Mouse (Mus musculus) right cerebral cortex, adult 18-20 months (tissue): ENCODE measurements around the gene Flt1.
"Not testable (repeated sequence)": the region's sequence is repeated elsewhere in the genome, so short reads cannot be mapped to it uniquely, and the experiment has no call there.

Experiments
- DNase-seq: peaks from one replicate; pipeline ENCODE4 v3.0.0; 2022; ENCODE audit warnings: mixed read lengths

Flt1 gene

GRCm38 (mm10) chr5:147659909-147660308, 65.9 kb downstream of the Flt1 start:
- DNase-seq = no peak

- no peak for DNase-seq
Measured at GRCm38 (mm10) chr5:147657882-147658855, 67.6 kb downstream of the Flt1 start.

DNA sequence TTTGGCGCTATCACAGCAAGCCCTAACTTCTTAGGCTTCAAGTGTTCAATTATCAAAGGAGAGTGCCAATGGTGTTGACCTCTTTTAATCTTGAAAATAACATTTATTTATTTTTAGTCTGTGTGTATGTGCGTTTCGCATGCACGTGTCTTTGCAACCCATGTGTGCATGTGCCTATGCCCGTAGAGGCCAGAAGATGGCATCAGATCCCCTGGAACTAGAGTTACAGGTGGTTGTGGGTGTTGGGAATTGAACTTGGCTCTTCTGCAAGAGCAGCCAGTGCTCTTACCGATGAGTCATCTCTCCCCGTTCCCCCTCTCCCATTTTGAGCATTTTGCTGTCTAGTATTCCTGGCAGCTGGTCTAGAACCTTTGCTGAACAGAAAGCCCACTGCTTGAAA, 70.0 kb downstream of the Flt1 start:
- DNase-seq = no peak

- no peak for DNase-seq
Measured at GRCm38 (mm10) chr5:147651233-147651632, 74.6 kb downstream of the Flt1 start.

- DNase-seq = no peak
Measured at GRCm38 (mm10) chr5:147646351-147646929, 79.4 kb downstream of the Flt1 start.

GRCm38 (mm10) chr5:147645001-147645645, 80.7 kb downstream of the Flt1 start:
- peak; percentile 53 for DNase-seq

- no peak for DNase-seq
Measured at GRCm38 (mm10) chr5:147641452-147641851, 84.4 kb downstream of the Flt1 start.

DNA sequence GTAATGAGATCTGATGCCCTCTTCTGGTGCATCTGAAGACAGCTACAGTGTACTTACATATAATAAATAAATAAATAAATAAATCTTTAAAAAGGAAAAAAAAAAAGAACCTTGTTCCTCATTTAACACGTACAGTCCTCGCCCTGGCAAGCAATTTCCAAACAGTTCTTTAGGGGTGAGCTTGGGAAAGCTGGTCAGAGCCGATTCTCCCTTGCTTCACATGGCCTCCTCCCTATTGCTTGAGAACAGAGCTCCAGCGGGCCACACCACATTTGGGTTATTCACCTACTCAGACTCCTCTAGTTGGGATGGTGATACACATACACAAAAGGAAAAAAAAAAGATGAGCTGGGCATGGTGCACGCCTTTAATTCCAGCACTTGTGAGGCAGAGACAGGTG, 85.9 kb downstream of the Flt1 start:
- DNase-seq = no peak

GRCm38 (mm10) chr5:147636676-147637075, 89.1 kb downstream of the Flt1 start:
- no peak for DNase-seq

DNA sequence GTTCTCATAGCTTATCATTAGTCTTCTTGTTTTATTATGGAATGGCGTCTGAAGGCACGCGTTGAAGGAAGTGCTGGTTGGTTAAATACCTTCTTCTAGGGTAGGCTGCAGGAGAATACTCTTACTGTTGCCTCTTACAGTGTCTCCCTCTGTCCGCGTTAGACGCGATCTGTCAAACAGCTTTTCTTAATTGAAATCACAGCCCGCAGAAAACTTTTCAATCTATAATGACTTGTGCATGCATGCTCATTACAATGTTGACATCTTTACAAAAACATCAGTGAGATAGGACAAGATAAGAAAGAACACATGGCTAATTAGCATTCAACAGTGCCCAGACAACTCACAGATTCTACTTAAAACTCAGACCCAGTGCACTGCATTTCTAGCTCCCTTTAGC, 89.9 kb downstream of the Flt1 start:
- no peak for DNase-seq

DNA sequence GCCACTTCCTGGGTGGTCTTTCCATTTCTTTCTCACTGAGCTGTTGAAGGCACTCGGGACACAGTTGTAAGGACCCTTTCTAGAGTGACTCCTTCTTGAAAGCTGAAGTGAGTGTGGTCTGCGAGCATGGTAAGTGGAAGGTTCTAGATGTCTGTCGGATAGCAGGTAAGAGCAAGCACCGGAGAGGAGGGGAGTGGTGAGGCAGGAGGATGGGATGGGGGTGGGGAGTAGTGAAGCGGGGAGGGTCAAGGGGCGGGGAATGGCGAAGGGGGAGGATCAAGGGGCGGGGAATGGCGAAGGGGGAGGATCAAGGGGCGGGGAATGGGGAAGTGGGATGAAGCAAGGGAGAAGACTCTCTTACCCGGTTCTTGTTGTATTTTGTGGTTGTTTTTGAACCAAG, 91.8 kb downstream of the Flt1 start:
- no peak for DNase-seq

DNA sequence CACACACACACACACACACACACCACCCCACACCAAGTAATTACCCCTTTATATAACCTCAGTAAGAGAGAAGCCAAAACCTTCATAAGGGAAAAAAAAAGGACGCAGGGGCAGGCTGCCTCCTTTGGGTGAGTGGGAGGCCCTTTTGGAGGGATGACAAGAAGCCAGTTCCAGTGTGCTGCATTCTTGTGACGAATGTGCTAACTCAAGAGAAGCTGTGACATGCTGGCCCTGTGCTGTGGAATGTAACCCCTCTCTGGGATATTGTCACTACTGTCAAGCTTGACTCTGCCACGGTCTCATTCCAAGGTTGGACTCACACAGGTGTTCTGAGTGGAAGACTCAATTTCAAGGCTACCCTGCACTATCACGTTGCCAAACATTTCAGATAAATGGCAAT, 93.1 kb downstream of the Flt1 start:
- peak; percentile 4 for DNase-seq

GRCm38 (mm10) chr5:147630426-147631290, 95.2 kb downstream of the Flt1 start:
- no peak for DNase-seq

GRCm38 (mm10) chr5:147626944-147627343, 98.9 kb downstream of the Flt1 start:
- peak; percentile 5 for DNase-seq

- DNase-seq = no peak
Measured at GRCm38 (mm10) chr5:147623747-147624146, 102.1 kb downstream of the Flt1 start.

DNA sequence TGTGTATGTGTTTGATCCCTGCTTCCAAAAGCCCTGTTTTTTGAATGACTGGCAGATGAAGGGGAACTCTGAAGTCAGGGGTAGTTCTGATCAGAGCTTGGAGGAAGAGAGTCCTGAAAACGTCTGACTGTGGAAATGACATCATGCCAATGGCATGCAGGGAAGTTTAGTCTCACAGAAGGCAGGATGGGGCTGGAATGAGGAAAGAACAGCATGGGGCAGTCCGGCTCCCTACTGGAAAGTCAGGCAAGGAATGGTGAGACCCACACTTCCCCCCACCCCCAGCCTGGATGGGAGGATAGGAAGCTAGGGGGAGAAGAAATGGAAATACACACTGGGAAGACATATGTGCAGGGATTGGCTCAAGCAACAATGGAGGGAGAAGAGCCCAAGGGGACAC, 105.6 kb downstream of the Flt1 start:
- DNase-seq = no peak

DNA sequence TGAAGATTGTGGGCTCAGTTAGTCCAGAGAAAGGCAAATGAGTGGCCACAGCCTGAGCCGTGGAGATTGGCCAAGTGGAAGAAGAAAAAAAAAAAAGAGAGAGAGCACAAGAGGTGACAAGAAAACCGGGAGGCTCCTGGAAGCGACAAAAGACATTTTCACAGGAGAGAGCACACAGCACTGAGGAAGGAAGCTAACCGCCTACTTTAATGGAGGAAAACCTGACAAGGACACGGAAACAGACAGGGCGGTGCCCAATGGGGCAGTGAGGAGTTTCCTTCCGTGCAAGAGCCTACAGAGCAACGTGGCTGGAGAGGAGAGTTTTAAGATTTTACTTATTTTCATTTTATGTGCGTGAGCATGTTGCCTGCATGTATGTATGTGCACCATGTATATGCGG, 107.6 kb downstream of the Flt1 start:
- no peak for DNase-seq

- DNase-seq = no peak
Measured at GRCm38 (mm10) chr5:147616450-147616849, 109.4 kb downstream of the Flt1 start.

DNA sequence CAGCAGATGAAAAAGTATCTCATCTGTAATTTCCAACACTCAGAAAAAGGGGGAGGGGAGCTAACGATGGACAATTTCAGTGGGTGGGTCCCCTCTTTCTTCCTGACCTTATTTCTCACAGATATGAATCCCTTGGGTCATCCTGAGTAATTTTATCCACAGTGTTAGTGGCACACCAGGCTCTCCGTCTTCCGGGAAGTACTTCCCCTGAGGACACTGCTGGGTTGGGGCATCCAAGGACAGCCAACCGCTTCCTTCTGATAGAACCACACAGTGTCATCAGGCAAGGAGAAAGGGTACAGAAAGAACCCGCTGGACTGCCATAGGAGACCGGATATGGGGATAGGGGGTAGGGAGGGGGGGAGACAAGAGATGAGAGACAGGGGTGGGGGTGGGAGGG, 111.2 kb downstream of the Flt1 start:
- no peak for DNase-seq

GRCm38 (mm10) chr5:147611348-147611747, 114.5 kb downstream of the Flt1 start:
- DNase-seq = not testable (repeated sequence)

DNA sequence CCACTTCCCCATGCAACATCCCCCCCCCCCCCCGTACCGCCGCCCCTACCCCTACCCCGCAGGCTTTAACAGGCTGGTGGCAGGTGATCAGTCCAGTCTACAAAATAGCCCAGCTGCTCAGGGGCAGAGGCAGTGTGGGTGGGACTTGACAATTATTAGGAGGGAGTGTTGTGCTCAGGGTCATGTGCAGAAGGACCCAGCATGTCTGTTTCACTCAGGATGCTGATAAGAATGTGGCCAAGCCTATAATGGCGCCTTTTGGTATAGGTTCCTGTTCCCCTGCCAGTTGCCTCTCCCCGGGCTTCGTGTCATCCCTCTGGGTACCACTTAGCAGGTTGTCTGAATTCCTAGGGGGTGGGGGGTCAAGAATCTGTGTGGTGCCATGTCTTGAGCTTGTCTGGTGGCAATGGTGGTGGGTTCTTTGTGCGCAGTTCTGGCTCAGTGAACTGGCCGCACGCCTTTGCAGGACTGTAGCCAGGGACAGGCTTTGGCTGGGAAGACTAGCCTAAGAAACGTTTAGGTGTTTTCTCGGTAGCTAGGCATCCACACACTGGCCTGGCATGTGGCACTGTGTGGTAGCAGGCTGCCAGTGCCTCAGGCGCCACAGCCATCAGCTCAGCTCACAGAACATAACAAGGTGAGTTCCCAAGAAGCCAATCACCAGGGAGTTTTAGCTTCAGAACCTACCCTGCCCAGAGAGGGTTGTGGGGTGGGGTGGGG, 118.4 kb downstream of the Flt1 start:
- no peak for DNase-seq

DNA sequence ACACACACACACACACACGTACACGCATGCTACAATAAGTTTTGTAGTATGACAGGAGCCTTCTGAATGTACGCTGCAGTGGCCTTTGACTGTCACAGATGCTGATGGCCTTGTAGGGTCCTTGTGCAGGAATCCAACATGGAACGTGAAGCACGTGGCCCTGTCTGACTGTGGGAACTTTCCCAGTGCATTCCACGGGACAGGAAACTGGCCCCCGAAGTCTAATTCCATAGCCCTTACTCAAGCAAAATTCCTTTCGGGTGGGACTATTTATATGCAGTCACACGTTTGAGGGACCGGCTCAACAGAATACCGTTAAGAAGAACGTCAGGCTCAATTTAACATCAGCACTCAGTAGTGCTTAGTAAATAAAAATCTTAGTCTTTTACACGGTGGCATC, 119.1 kb downstream of the Flt1 start:
- DNase-seq = no peak
